ENCODE assay signal across 10 mouse cellular contexts in genomic region chr2:34105271-34106051, GRCm38 (mm10).
DNase-seq lines count a peak whose midpoint lies in the region; ATAC-seq lines count a peak whose summit lies in the region.
"Had no signal": no experiment of that assay in that cellular context is flagged by ENCODE, and none has a peak within 500 bp of the region (broad histone marks: within the 10 kb centered on the region; RNA-seq: fewer than 3 reads in every experiment).

No protein-coding gene starts in this region.

- no peaks in the 10 kb centered on the region for H3K36me3 ChIP-seq in kidney, embryonic 15.5 days
- H3K36me3 ChIP-seq in forebrain, embryonic 16.5 days (ENCODE audit: control insufficient read depth, insufficient read depth), result no peaks in the 10 kb centered on the region
- H3K36me3 ChIP-seq in limb, embryonic 13.5 days, result no peaks in the 10 kb centered on the region
- no peaks in the 10 kb centered on the region for H3K36me3 ChIP-seq in neural tube, embryonic 12.5 days
- H3K36me3 ChIP-seq: heart, embryonic 10.5 days had no signal

- no peak overlapping the region for H3K4me3 ChIP-seq in kidney, embryonic 15.5 days (replicated peaks)
- no peak overlapping the region for H3K4me3 ChIP-seq in forebrain, embryonic 16.5 days (replicated peaks; ENCODE audit: low read length)
- no peak overlapping the region for H3K4me3 ChIP-seq in limb, embryonic 13.5 days
- H3K4me3 ChIP-seq in neural tube, embryonic 12.5 days, result no peak overlapping the region
- H3K4me3 ChIP-seq: heart, embryonic 10.5 days had no signal

- H3K4me1 ChIP-seq in kidney, embryonic 15.5 days, result peaks cover 22% of the 10 kb centered on the region
- peaks cover 36% of the 10 kb centered on the region for H3K4me1 ChIP-seq in forebrain, embryonic 16.5 days (replicated peaks; ENCODE audit: control insufficient read depth, insufficient read depth, low read length)
- peaks cover 39% of the 10 kb centered on the region for H3K4me1 ChIP-seq in limb, embryonic 13.5 days
- peaks cover 28% of the 10 kb centered on the region for H3K4me1 ChIP-seq in neural tube, embryonic 12.5 days
- H3K4me1 ChIP-seq: heart, embryonic 10.5 days had no signal

- no peaks in the 10 kb centered on the region for H3K9me3 ChIP-seq in kidney, embryonic 15.5 days (replicated peaks)
- no peaks in the 10 kb centered on the region for H3K9me3 ChIP-seq in forebrain, embryonic 16.5 days (ENCODE audit: control insufficient read depth, low read length)
- no peaks in the 10 kb centered on the region for H3K9me3 ChIP-seq in limb, embryonic 13.5 days
- no peaks in the 10 kb centered on the region for H3K9me3 ChIP-seq in neural tube, embryonic 12.5 days
- H3K9me3 ChIP-seq: heart, embryonic 10.5 days had no signal

- peaks cover 20% of the 10 kb centered on the region; the same call in 1 of the 2 replicates for H3K27me3 ChIP-seq in kidney, embryonic 15.5 days
- peaks cover 17% of the 10 kb centered on the region for H3K27me3 ChIP-seq in forebrain, embryonic 16.5 days (replicated peaks; ENCODE audit: control insufficient read depth, insufficient read depth, low read length)
- H3K27me3 ChIP-seq in limb, embryonic 13.5 days, result peaks cover 44% of the 10 kb centered on the region
- no peaks in the 10 kb centered on the region for H3K27me3 ChIP-seq in neural tube, embryonic 12.5 days (replicated peaks)

- ATAC-seq in kidney, embryonic 15.5 days (replicated peaks; ENCODE audit: low FRiP score), result peak; percentile 45; the same call in 1 of the 2 replicates
- ATAC-seq in forebrain, embryonic 16.5 days, result no peak
- ATAC-seq in limb, embryonic 13.5 days (ENCODE audit: low FRiP score, low read depth), result no peak
- ATAC-seq in neural tube, embryonic 12.5 days (ENCODE audit: low FRiP score, low read depth), result peak; percentile 30; the same call in 1 of the 2 replicates
- ATAC-seq in activated CD4-positive, CD25-positive, alpha-beta regulatory T cell, adult 4 months, result no peak

- H3K27ac ChIP-seq in kidney, embryonic 15.5 days, result no peak overlapping the region
- H3K27ac ChIP-seq in forebrain, embryonic 16.5 days (ENCODE audit: low read length), result peak overlapping the region; percentile 77
- H3K27ac ChIP-seq in limb, embryonic 13.5 days, result no peak overlapping the region
- peak overlapping the region; percentile 79 for H3K27ac ChIP-seq in neural tube, embryonic 12.5 days
- H3K27ac ChIP-seq: heart, embryonic 10.5 days had no signal

- no peak overlapping the region for H3K4me2 ChIP-seq in kidney, embryonic 15.5 days
- no peak overlapping the region for H3K4me2 ChIP-seq in forebrain, embryonic 16.5 days (ENCODE audit: low read length)
- peak overlapping the region; percentile 55 for H3K4me2 ChIP-seq in limb, embryonic 13.5 days (replicated peaks)
- H3K4me2 ChIP-seq in neural tube, embryonic 12.5 days (replicated peaks), result peak overlapping the region; percentile 53; the same call in 1 of the 2 replicates

- 35% methylated on average over 13 of the region's 13 CpGs for WGBS in kidney, embryonic 15.5 days
- 47% methylated on average over 13 of the region's 13 CpGs for WGBS in forebrain, embryonic 16.5 days
- 22% methylated on average over 13 of the region's 13 CpGs for WGBS in limb, embryonic 13.5 days
- 30% methylated on average over 13 of the region's 13 CpGs for WGBS in neural tube, embryonic 12.5 days

- no peak for DNase-seq in kidney, adult 18-20 months
- DNase-seq in thymus, postnatal 36 days, result no peak
- no peak for DNase-seq in lung, postnatal 36 days
- DNase-seq: lung, adult 18-20 months had no signal

- H3K9ac ChIP-seq in kidney, embryonic 15.5 days, result no peak overlapping the region
- H3K9ac ChIP-seq in forebrain, embryonic 16.5 days (replicated peaks; ENCODE audit: low read depth, low read length), result peak overlapping the region; percentile 27
- no peak overlapping the region for H3K9ac ChIP-seq in limb, embryonic 13.5 days
- no peak overlapping the region for H3K9ac ChIP-seq in neural tube, embryonic 12.5 days

Comparison
In these comparisons a context has a peak if more than half of its experiments do, and no peak if none do; other contexts are left out.
1. ATAC-seq: peak in kidney, embryonic 15.5 days (single experiment) and neural tube, embryonic 12.5 days (single experiment); none in forebrain, embryonic 16.5 days (single experiment), limb, embryonic 13.5 days (single experiment) and activated CD4-positive, CD25-positive, alpha-beta regulatory T cell, adult 4 months (single experiment).
2. H3K27ac ChIP-seq: peak in forebrain, embryonic 16.5 days (single experiment) and neural tube, embryonic 12.5 days (single experiment); none in kidney, embryonic 15.5 days (single experiment) and limb, embryonic 13.5 days (single experiment).
3. H3K4me2 ChIP-seq: peak in limb, embryonic 13.5 days (single experiment) and neural tube, embryonic 12.5 days (single experiment); none in kidney, embryonic 15.5 days (single experiment) and forebrain, embryonic 16.5 days (single experiment).